Mouse (Mus musculus) kidney, adult 2 months (tissue): ENCODE data around the gene Gm49711.

ENCODE experiments used
- CTCF ChIP-seq: fragments of 200-500 bp; conservative IDR thresholded peaks from 2 replicates; pipeline ENCODE4 v1.5.1; 2011; ENCODE audit warnings: low read depth, mild to moderate bottlenecking, control low read depth, low read length, moderate library complexity, mixed read lengths; ENCODE audit not compliant: insufficient read depth, insufficient read length
- POLR2A ChIP-seq: fragments of 200-500 bp; IDR thresholded peaks from one replicate; pipeline ENCODE4 v1.6.1; 2011; ENCODE audit warnings: low read depth, low read length, control low read depth

DNA sequence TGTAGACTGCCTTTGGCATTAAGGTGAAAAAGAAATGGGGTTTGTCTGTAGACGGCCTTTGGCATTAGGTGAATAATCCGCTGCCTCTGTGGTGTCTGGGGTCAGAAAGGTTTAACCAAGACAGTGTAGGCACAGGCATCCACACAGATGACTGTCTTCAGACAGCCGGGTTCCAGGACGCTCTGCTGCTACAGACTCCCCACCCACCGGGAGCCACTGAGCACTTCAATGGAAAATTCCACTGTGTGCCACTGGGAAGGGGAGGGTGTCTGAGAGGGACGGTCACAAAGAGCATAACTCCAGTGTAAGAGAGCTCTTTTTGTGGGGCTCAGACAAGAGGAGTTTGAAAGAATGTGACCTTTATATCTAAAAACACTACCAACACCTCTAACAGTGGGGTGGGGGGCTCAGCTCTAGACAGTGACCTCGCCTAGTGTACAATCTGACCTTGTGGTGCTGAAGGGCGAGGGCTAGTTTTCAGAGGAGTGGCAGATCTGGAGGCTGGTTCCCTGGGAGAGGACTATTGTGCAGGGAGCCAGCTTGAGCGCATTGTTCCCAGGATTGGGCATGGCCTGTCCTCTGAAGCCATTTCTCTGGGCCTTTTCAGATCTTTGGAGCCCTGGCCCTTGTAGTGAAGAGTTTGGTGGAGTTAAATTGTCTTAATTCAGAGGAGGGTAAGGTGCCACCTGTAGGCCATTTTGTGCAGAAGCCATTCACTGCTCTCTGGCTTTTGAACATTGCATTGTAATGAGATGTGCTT lies 45.6 kb downstream of the Gm49711 start:
- TF ChIP-seq CTCF (no peak), POLR2A (no peak)
